Mouse (Mus musculus): ENCODE measurements around the gene Vopp1.

DNA sequence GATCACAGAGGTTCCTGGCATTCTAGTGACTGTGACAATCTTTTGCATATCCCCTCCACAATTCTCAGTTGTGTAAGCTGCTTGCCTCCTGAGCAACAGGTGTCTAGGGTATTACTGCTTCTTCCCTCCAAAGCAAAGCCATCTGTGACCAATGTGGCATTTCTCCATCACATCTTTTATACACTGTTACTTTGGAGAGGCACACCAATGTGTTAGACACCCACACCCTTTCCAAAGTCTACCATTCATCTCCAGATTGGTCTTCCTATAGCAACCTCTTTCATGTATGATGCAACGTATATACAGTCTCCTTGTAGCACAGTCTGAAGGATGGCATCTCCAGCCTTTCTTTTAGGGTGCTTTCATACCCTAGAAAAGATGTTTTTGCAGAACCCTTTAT is 42.3 kb downstream of the Vopp1 start:
- TF ChIP-seq CTCF (IDR thresholded peaks at IDR 0.05; ENCODE audit: low read depth) (no peak), EP300 (IDR thresholded peaks at IDR 0.05; ENCODE audit: low read depth) (no peak)
